In genomic region chr4:88094768-88095420, GRCm38 (mm10) we compare ENCODE assay signal across 8 mouse cellular contexts. TPM values are rescaled to one million over a fixed set of nuclear protein-coding genes. Genes with fewer than 3 reads are reported as not detected.
DNase-seq lines count a peak whose midpoint lies in the region; ATAC-seq lines count a peak whose summit lies in the region.

No protein-coding gene starts in this region.

- peak; percentile 64 for ATAC-seq in cerebellum, adult (ENCODE audit: insufficient number of reproducible peaks, low FRiP score, low TSS enrichment)
- no peak for ATAC-seq in hindbrain, embryonic 13.5 days (ENCODE audit: low FRiP score)
- no peak; the same call in 1 of the 2 replicates for ATAC-seq in midbrain, embryonic 11.5 days (ENCODE audit: low FRiP score)

- no peaks in the 10 kb centered on the region for H3K27me3 ChIP-seq in hindbrain, embryonic 13.5 days
- H3K27me3 ChIP-seq in midbrain, embryonic 11.5 days (ENCODE audit: control insufficient read depth, insufficient read depth, low read length): no peaks in the 10 kb centered on the region

- H3K9ac ChIP-seq in hindbrain, embryonic 13.5 days: peak overlapping the region; percentile 85
- H3K9ac ChIP-seq in midbrain, embryonic 11.5 days (ENCODE audit: low read length): peak overlapping the region; percentile 71

- peak overlapping the region; percentile 84 for H3K4me3 ChIP-seq in hindbrain, embryonic 13.5 days
- H3K4me3 ChIP-seq in midbrain, embryonic 11.5 days (ENCODE audit: low read depth, low read length): peak overlapping the region; percentile 72

- H3K9me3 ChIP-seq in hindbrain, embryonic 13.5 days: no peaks in the 10 kb centered on the region
- no peaks in the 10 kb centered on the region for H3K9me3 ChIP-seq in midbrain, embryonic 11.5 days (ENCODE audit: control insufficient read depth, low read length)

- WGBS in hindbrain, embryonic 13.5 days: under 1% methylated on average over 30 of the region's 30 CpGs
- WGBS in midbrain, embryonic 11.5 days: under 1% methylated on average over 30 of the region's 30 CpGs

- no peaks in the 10 kb centered on the region for H3K36me3 ChIP-seq in hindbrain, embryonic 13.5 days
- H3K36me3 ChIP-seq in midbrain, embryonic 11.5 days (ENCODE audit: control insufficient read depth, insufficient read depth, low read length): no peaks in the 10 kb centered on the region

- H3K4me1 ChIP-seq in hindbrain, embryonic 13.5 days (replicated peaks): peaks cover 8% of the 10 kb centered on the region
- peaks cover 3% of the 10 kb centered on the region; the same call in 1 of the 2 replicates for H3K4me1 ChIP-seq in midbrain, embryonic 11.5 days (ENCODE audit: control insufficient read depth, insufficient read depth, low read length)

- H3K4me2 ChIP-seq in hindbrain, embryonic 13.5 days: peak overlapping the region; percentile 89
- H3K4me2 ChIP-seq in midbrain, embryonic 11.5 days: peak overlapping the region; percentile 92

- DNase-seq in cerebellum, adult 11-12 months: no peak
- peak; percentile 2 for DNase-seq in retina, postnatal 7 days (ENCODE audit: low read depth, low spot score)
- DNase-seq in retina, embryonic 14.5 days (ENCODE audit: low spot score): no peak
- DNase-seq in midbrain, embryonic 11.5 days (ENCODE audit: low spot score, missing footprints): no peak
- no peak for DNase-seq in adrenal gland, postnatal 10 days
- DNase-seq in gastrocnemius, postnatal 4 days (ENCODE audit: low spot score in 2 of 2): no peak

- peak overlapping the region; percentile 80 for H3K27ac ChIP-seq in hindbrain, embryonic 13.5 days
- no peak overlapping the region for H3K27ac ChIP-seq in midbrain, embryonic 11.5 days (ENCODE audit: low read depth, low read length)

RNA-seq across cellular contexts. Expression of gene Focad, which starts 0.5 kb away (rescaled TPM):
- 10.2 and 11.2 TPM in 2 replicates for polyA plus RNA-seq in hindbrain, embryonic 13.5 days (2015; fragmentation: Nextera tagmentation; extraction: Ambion mirVana)
- polyA plus RNA-seq in midbrain, embryonic 11.5 days (2014; fragmentation: Nextera tagmentation; extraction: Ambion mirVana): 18.5 and 19.7 TPM in 2 replicates
- total RNA-seq in adrenal gland, postnatal 10 days (2021): 10 to 100 TPM; 21.0 to 27.2 TPM
- total RNA-seq in gastrocnemius, postnatal 4 days (2021): 10 to 100 TPM; 17.5 to 17.7 TPM
